ENCODE assay signal across 30 mouse cellular contexts in genomic region chr2:59862618-59863017, GRCm38 (mm10).
"Had no signal": no experiment of that assay in that cellular context is flagged by ENCODE, and none has a peak within 500 bp of the region (broad histone marks: within the 10 kb centered on the region; RNA-seq: fewer than 3 reads in every experiment).

No protein-coding gene starts in this region.

- H3K4me3 ChIP-seq: limb, embryonic 10.5 days; limb, embryonic 12.5 days; limb, embryonic 13.5 days; limb, embryonic 15.5 days; liver, embryonic 12.5 days; liver, embryonic 13.5 days; liver, embryonic 15.5 days; lung, embryonic 15.5 days; megakaryocyte, embryonic 14.5 days; midbrain, embryonic 10.5 days; midbrain, embryonic 12.5 days; midbrain, embryonic 13.5 days; midbrain, embryonic 15.5 days; myocyte; neural tube, embryonic 12.5 days had no signal

- H3K9ac ChIP-seq: limb, embryonic 12.5 days; limb, embryonic 13.5 days; limb, embryonic 15.5 days; liver, embryonic 12.5 days; liver, embryonic 13.5 days; liver, embryonic 14.5 days; liver, embryonic 15.5 days; liver, postnatal 0 days; lung, embryonic 14.5 days; lung, embryonic 15.5 days; midbrain, embryonic 12.5 days; midbrain, embryonic 13.5 days; midbrain, embryonic 15.5 days; neural tube, embryonic 12.5 days had no signal

- H3K27ac ChIP-seq: limb, embryonic 10.5 days; limb, embryonic 12.5 days; limb, embryonic 13.5 days; limb, embryonic 15.5 days; liver, embryonic 12.5 days; liver, embryonic 13.5 days; liver, embryonic 14.5 days; liver, embryonic 15.5 days; lung, embryonic 15.5 days; macrophage; midbrain, embryonic 10.5 days; midbrain, embryonic 12.5 days; midbrain, embryonic 13.5 days; midbrain, embryonic 15.5 days; neural tube, embryonic 12.5 days had no signal

- H3K4me1 ChIP-seq: limb, embryonic 12.5 days; limb, embryonic 13.5 days; limb, embryonic 15.5 days; liver, embryonic 12.5 days; liver, embryonic 13.5 days; liver, embryonic 15.5 days; midbrain, embryonic 15.5 days; neural tube, embryonic 12.5 days had no signal

- ATAC-seq: liver, embryonic 12.5 days; liver, postnatal 0 days; lung, postnatal 0 days; midbrain, embryonic 13.5 days; midbrain, embryonic 15.5 days; midbrain, embryonic 16.5 days had no signal

- DNase-seq: left cerebral cortex, postnatal 4 days; liver, embryonic 13.5 days; liver, postnatal 0 days; lung, adult 18-20 months; lung, adult 2 months; lung, embryonic 14.5 days; lung, postnatal 10 days; lung, postnatal 14 days; lung, postnatal 36 days; lung, postnatal 4 days had no signal

- H3K36me3 ChIP-seq: liver, embryonic 13.5 days; liver, embryonic 15.5 days; midbrain, embryonic 10.5 days; midbrain, embryonic 12.5 days; midbrain, embryonic 15.5 days; neural tube, embryonic 12.5 days had no signal

- H3K9me3 ChIP-seq: limb, embryonic 10.5 days; limb, embryonic 12.5 days; limb, embryonic 13.5 days; limb, embryonic 15.5 days; liver, embryonic 12.5 days; liver, embryonic 13.5 days; liver, embryonic 15.5 days; lung, embryonic 15.5 days; megakaryocyte, embryonic 14.5 days; midbrain, embryonic 10.5 days; midbrain, embryonic 12.5 days; midbrain, embryonic 13.5 days; midbrain, embryonic 15.5 days; neural tube, embryonic 12.5 days had no signal

- H3K4me2 ChIP-seq: limb, embryonic 12.5 days; limb, embryonic 13.5 days; limb, embryonic 15.5 days; liver, embryonic 11.5 days; liver, embryonic 12.5 days; liver, embryonic 13.5 days; liver, embryonic 15.5 days; lung, embryonic 14.5 days; lung, embryonic 15.5 days; midbrain, embryonic 11.5 days; midbrain, embryonic 12.5 days; midbrain, embryonic 13.5 days; midbrain, embryonic 15.5 days; neural tube, embryonic 12.5 days had no signal

- H3K27me3 ChIP-seq: limb, embryonic 12.5 days; limb, embryonic 13.5 days; limb, embryonic 15.5 days; liver, embryonic 12.5 days; liver, embryonic 13.5 days; liver, embryonic 15.5 days; lung, embryonic 15.5 days; megakaryocyte, embryonic 14.5 days; midbrain, embryonic 12.5 days; midbrain, embryonic 13.5 days; midbrain, embryonic 15.5 days; neural tube, embryonic 12.5 days had no signal
